Mouse (Mus musculus): ENCODE data around the gene Pigt.

DNA sequence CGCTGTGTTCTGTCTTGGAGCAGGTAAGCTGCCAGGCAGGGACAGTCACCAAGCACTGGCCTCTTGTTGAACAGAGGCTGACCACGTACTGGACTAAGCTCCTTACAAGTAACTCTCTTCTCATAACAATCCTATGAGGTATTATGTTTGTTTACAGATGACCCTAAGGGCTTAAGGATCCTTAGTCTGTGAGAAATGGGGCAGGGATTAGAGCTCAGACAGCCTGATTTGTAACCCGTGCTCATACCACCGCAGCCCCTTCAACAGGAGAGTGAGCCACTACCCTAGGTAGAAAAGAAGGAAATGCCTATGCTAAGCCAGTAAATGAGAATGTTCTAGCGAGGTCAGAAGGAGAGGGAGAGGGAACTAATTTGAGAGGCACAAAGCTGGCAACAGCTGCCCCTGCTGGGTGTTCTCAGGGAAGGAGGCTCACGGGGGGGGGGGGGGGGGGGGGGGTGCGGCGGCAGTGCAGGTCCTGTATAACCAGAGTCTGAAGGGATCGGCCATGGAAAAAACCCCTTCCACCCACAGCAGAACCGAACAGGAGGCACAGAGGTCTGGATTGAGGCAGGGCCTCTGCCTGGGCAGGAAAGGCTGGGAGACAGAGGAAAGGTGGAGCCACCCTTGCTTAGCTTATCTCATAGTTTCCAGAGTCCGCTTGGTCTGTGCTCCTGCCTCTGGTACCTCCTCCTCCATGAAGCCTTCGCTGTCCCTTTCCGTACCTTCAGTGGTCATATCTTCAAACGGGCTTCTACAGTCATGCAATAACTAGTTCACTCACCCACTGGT is 15.0 kb downstream of the Pigt start:
- TF ChIP-seq POLR2A (IDR thresholded peaks at IDR 0.05; ENCODE audit: insufficient read depth, low read length) (no peak), CTCF (IDR thresholded peaks at IDR 0.05; ENCODE audit: low read depth, low read length) (no peak), EP300 (IDR thresholded peaks at IDR 0.05; ENCODE audit: insufficient read depth, low read depth, low read length) (no peak)
